Mouse (Mus musculus): Measurements from ENCODE around the gene BC067074.
A peak's percentile ranks its signal among the peaks of the same experiment; 100 is the strongest.

Gene BC067074

DNA sequence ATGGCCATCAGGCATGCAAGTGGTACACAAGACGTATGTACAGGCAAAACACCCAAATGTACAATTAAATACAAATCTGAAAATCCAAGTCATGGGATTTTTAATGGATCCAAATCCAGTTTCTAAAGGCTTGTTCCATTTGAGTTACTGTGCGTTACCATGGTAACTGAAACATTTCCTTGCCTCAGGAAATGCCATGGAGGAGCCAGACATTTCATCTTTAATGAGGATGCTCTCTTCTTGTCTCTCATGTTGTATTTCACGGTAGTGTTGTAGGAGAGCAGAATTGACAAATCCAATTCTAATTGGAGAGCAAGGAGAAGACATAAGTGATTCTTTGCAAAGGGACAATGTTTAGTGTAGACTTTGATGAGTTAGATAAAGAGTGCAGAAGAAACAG is 31.3 kb downstream of the BC067074 start:
- no peak for DNase-seq

DNA sequence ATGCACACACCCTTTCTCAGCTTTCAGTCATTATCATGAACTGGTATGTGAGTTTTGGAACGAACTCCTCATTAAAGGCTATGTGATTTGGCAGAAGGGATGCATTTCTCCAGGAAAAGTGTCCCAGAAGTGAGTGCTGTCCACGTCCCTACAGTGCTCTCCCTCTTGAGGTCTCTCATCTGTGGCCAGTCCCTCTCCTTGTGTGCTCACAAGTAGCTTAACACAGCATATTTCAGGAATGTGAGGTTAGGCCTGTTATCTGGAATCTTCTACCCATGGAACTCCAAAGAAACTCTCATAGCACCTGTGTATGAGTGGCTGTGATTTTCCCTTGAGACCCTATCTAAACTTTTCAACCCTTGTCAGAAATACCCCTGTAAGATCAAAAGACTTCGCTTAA is 32.7 kb downstream of the BC067074 start:
- no peak for DNase-seq

- no peak for DNase-seq
These were observed 39.3 kb downstream of the BC067074 start for GRCm38 (mm10) chr13:113332256-113332655.

- no peak for DNase-seq
These were observed 40.4 kb downstream of the BC067074 start for GRCm38 (mm10) chr13:113333374-113333773.

DNA sequence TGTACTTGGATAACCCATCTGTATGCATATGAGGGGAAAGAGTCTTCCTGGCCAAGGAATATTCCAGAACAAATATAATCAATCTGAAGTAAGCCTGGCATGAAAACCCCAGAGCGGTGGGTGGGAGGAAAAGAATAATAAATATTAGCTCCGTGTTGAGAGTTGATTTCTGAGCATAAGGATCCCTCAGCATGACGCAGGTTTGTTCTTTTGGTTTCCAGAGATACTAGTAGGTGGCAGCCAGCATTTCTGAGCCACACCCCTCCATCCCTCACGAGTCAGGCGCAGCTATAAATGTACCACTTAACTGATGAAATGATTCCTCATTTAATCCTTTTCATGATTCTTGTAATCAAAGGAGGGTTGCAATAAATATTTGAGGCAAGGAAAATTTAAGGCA is 41.0 kb downstream of the BC067074 start:
- DNase-seq: peak in 1 of 2 experiments; percentile 19

GRCm38 (mm10) chr13:113334773-113335172 is 41.8 kb downstream of the BC067074 start:
- DNase-seq: no peak

GRCm38 (mm10) chr13:113337223-113337858 is 44.4 kb downstream of the BC067074 start:
- peak; percentile 83 to 84 for DNase-seq

DNA sequence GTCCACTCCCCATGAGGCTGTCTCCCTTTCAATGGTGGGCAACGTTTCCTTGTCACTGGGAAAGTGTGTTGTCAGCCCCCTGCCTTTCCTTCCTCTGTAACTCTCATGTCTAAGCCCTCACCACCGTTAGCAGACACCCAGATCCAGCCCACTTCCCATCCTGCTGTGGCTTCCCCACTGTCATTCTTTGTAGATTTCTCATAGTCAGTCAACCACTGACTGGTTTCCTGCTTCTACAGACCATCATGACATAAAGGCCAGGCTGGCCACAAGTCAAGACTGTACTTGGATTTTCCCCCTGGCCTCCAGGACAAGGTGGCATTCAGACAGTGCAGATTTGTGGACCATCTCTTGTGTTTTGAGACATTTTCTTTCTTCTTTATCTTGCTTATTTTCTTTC is 47.7 kb downstream of the BC067074 start:
- no peak for DNase-seq

- DNase-seq: no peak
These were observed 48.2 kb downstream of the BC067074 start for GRCm38 (mm10) chr13:113341161-113341560.

GRCm38 (mm10) chr13:113342355-113342919 is 49.5 kb downstream of the BC067074 start:
- no peak for DNase-seq

DNA sequence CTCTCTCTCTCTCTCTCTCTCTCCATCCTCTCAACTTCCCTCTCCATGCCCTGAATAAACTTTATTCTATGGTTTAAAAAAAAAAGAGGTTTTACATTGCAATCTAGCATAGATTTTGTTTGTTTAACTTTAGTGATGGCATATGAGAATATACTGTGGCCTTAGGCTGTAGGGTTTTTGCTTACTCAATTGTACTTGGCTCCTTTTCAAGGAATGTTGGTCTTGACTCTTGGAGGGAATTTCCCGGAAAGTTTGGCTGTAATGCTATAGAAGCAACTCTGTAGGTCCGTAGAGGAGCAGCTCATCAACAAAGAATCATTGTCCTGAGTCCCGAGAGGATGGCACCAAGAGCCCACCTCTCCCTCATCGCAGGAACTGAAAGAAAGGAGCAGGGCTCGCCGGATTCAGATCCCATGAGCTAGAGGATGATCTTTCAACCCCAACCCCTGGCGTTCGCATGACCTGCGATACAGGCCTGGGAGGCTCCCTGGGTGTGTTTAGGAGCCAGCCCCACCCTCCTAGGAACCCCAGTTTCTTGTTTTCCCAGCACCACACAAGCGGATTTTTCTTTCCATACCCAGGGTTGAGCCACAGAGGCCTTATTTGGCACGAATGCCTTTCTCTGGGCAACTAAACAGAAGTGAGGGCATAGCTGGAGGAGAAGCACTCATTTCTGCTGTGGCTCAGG is 57.9 kb downstream of the BC067074 start:
- no peak for DNase-seq

- DNase-seq: no peak
These were observed 60.6 kb downstream of the BC067074 start for GRCm38 (mm10) chr13:113353546-113353945.

DNA sequence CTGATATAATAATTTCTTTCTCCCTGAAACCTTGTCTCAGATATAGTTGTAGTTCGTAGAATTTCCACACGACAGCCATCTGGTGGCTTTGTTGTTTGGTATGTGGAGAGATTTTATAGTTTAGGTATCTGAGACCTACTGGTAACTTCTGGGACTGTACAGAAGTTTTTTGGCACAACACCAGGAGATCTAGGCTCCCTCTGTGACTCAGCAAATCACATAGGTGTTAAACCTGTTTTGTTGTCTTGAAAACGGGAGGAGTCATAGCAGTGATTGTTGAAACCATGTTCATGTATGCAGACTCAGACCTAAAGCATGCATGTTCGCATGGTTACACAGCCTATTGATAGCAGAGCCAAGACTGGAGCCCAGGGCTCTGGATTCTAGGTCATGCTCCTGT is 61.0 kb downstream of the BC067074 start:
- no peak for DNase-seq

GRCm38 (mm10) chr13:113355022-113355421 is 62.1 kb downstream of the BC067074 start:
- peak; percentile 23 to 42 for DNase-seq

- DNase-seq: peak in 1 of 2 experiments; percentile 40
These were observed 64.6 kb downstream of the BC067074 start for GRCm38 (mm10) chr13:113357438-113358144.

DNA sequence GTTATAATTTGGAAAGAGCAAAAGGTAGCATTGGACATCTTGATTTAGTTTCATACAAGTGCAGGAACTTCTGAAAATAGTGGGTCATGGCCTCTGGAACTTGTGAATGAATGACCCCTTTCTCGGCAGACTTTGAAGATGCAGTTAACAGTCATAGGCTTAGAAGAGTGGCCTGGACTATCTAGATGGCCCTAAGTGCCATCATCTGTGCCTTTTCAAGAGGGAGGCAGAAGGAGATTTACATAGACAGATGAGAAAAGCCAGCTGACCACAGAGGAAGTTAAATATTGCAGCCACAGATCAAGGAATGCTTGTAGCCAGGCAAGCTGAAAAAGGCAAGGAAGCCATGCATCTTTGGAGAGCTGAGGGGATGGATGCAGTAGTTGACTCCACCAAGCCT is 66.7 kb downstream of the BC067074 start:
- no peak for DNase-seq

GRCm38 (mm10) chr13:113365976-113366375 is 73.0 kb downstream of the BC067074 start:
- no peak for DNase-seq

- peak; percentile 24 to 30 for DNase-seq
These were observed 76.1 kb downstream of the BC067074 start for GRCm38 (mm10) chr13:113368931-113369579.

GRCm38 (mm10) chr13:113369622-113370021 is 76.7 kb downstream of the BC067074 start:
- DNase-seq: no peak

- peak; percentile 67 to 75 for DNase-seq
These were observed 80.5 kb downstream of the BC067074 start for GRCm38 (mm10) chr13:113373291-113374083.

- no peak for DNase-seq
These were observed 81.1 kb downstream of the BC067074 start for GRCm38 (mm10) chr13:113374084-113374405.

GRCm38 (mm10) chr13:113377631-113378030 is 84.7 kb downstream of the BC067074 start:
- no peak for DNase-seq

Data from cerebellum, postnatal 10 days (tissue).